Mouse (Mus musculus) forebrain, embryonic 12.5 days (tissue): ENCODE data around the gene Fosl2. TPM values are rescaled to one million over a fixed set of nuclear protein-coding genes. Genes with fewer than 3 reads are reported as not detected.
A peak's percentile ranks its signal among the peaks of the same experiment; 100 is the strongest.

Experiments used
- ATAC-seq: fragments of 200-750 bp; cut with Nextera tagmentation; 2 replicates; pipeline ENCODE4 v1.8.0; 2017; ENCODE audit warnings: moderate TSS enrichment; ENCODE audit not compliant: low FRiP score
- H3K27ac ChIP-seq: fragments of 300-500 bp; sonication (generic); 2 replicates; pipeline ENCODE4 v1.5.1; 2016; ENCODE audit warnings: mild to moderate bottlenecking
- H3K27me3 ChIP-seq: fragments of 300-500 bp; sonication (generic); 2 replicates; pipeline ENCODE4 v1.6.1; 2016; ENCODE audit warnings: mild to moderate bottlenecking
- H3K36me3 ChIP-seq: fragments of 300-500 bp; sonication (generic); replicated peaks from 2 replicates; pipeline ENCODE4 v1.6.1; 2016; ENCODE audit warnings: mild to moderate bottlenecking
- H3K4me1 ChIP-seq: fragments of 300-500 bp; sonication (generic); 2 replicates; pipeline ENCODE4 v1.6.1; 2016
- H3K4me2 ChIP-seq: fragments of 300-500 bp; sonication (generic); 2 replicates; pipeline ENCODE4 v1.6.1; 2016; ENCODE audit warnings: mild to moderate bottlenecking, moderate library complexity
- H3K4me3 ChIP-seq: fragments of 300-500 bp; sonication (generic); replicated peaks from 2 replicates; pipeline ENCODE4 v1.5.1; 2016; ENCODE audit warnings: mild to moderate bottlenecking
- H3K9ac ChIP-seq: fragments of 300-500 bp; sonication (generic); 2 replicates; pipeline ENCODE4 v1.6.1; 2016; ENCODE audit warnings: mild to moderate bottlenecking
- H3K9me3 ChIP-seq: fragments of 300-500 bp; sonication (generic); 2 replicates; pipeline ENCODE4 v1.6.1; 2016
- WGBS: fragments of 180-500 bp; shearing (Covaris S2); methylation state at CpG from one replicate; pipeline ENCODE4 v1.1.7; 2016; 5-methylcytosine and 5-hydroxymethylcytosine counted together
- polyA plus RNA-seq: library from polyadenylated mRNA; unstranded; fragments of >200 nt; fragmentation: Nextera tagmentation; extraction: Ambion mirVana; gene quantifications from 2 replicates; pipeline ENCODE4 v1.2.1, GENCODE M21; 2016

Fosl2 gene
- 0.92 and 0.96 TPM in 2 replicates for polyA plus RNA-seq

- H3K4me2 ChIP-seq = peak within 1 kb of the TSS; percentile 96
- under 1% methylated on average over 64 of the region's 85 CpGs for WGBS
- H3K27ac ChIP-seq = peak within 1 kb of the TSS; percentile 69
- H3K9ac ChIP-seq = peak within 1 kb of the TSS; percentile 63
- H3K9me3 ChIP-seq = no peaks in the 10 kb centered on the region
- peak; percentile 84 for ATAC-seq
- H3K36me3 ChIP-seq = no peaks in the 10 kb centered on the region
- peaks cover 84% of the 10 kb centered on the region for H3K27me3 ChIP-seq
- peak within 1 kb of the TSS; percentile 61 for H3K4me3 ChIP-seq
- peaks cover 30% of the 10 kb centered on the region for H3K4me1 ChIP-seq
Measured at GRCm38 (mm10) chr5:32135336-32136206, at the start of gene Fosl2. Gene Fosl2, plus strand, starts transcription at chr5:32135801.

- Histone ChIP-seq H3K4me1 (peaks cover 3% of the 10 kb centered on the region; the same call in 1 of the 2 replicates), H3K27me3 (no peaks in the 10 kb centered on the region), H3K4me2 (no peak overlapping the region), H3K4me3 (no peak overlapping the region), H3K36me3 (no peaks in the 10 kb centered on the region), H3K27ac (no peak overlapping the region), H3K9ac (no peak overlapping the region), H3K9me3 (no peaks in the 10 kb centered on the region)
- no peak for ATAC-seq
- 97% methylated on average over 2 of the region's 2 CpGs for WGBS
Measured at GRCm38 (mm10) chr5:32085971-32086370, 49.6 kb upstream of the Fosl2 start.

- Histone ChIP-seq H3K4me2 (no peak overlapping the region), H3K36me3 (no peaks in the 10 kb centered on the region), H3K27ac (no peak overlapping the region), H3K9ac (no peak overlapping the region), H3K27me3 (no peaks in the 10 kb centered on the region), H3K4me1 (no peaks in the 10 kb centered on the region), H3K9me3 (no peaks in the 10 kb centered on the region), H3K4me3 (no peak overlapping the region)
- no peak for ATAC-seq
- WGBS = 90% methylated on average over 6 of the region's 6 CpGs
Measured at GRCm38 (mm10) chr5:32086526-32087090, 49.0 kb upstream of the Fosl2 start.

- Histone ChIP-seq H3K9me3 (no peaks in the 10 kb centered on the region), H3K27me3 (no peaks in the 10 kb centered on the region), H3K27ac (no peak overlapping the region), H3K9ac (no peak overlapping the region), H3K4me2 (no peak overlapping the region), H3K36me3 (no peaks in the 10 kb centered on the region), H3K4me1 (no peaks in the 10 kb centered on the region), H3K4me3 (no peak overlapping the region)
- ATAC-seq = no peak
- 64% methylated on average over 5 of the region's 5 CpGs for WGBS
Measured at GRCm38 (mm10) chr5:32089481-32089880, 46.1 kb upstream of the Fosl2 start.

- H3K4me2 ChIP-seq = no peak overlapping the region
- no peaks in the 10 kb centered on the region for H3K4me1 ChIP-seq
- H3K9me3 ChIP-seq = no peaks in the 10 kb centered on the region
- no peaks in the 10 kb centered on the region for H3K27me3 ChIP-seq
- no peak for ATAC-seq
- H3K4me3 ChIP-seq = no peak overlapping the region
- H3K27ac ChIP-seq = no peak overlapping the region
- no peaks in the 10 kb centered on the region for H3K36me3 ChIP-seq
- H3K9ac ChIP-seq = no peak overlapping the region
Measured at GRCm38 (mm10) chr5:32092281-32092680, 43.3 kb upstream of the Fosl2 start.

GRCm38 (mm10) chr5:32098691-32099090 lies 36.9 kb upstream of the Fosl2 start:
- Histone ChIP-seq H3K4me1 (peaks cover 6% of the 10 kb centered on the region), H3K27ac (no peak overlapping the region), H3K9ac (no peak overlapping the region), H3K27me3 (no peaks in the 10 kb centered on the region), H3K9me3 (no peaks in the 10 kb centered on the region), H3K4me2 (no peak overlapping the region), H3K4me3 (no peak overlapping the region), H3K36me3 (no peaks in the 10 kb centered on the region)
- 69% methylated on average over 3 of the region's 3 CpGs for WGBS
- ATAC-seq = no peak

GRCm38 (mm10) chr5:32102484-32102883 lies 33.1 kb upstream of the Fosl2 start:
- Histone ChIP-seq H3K27ac (no peak overlapping the region), H3K27me3 (no peaks in the 10 kb centered on the region), H3K4me1 (peaks cover 6% of the 10 kb centered on the region), H3K4me3 (no peak overlapping the region), H3K9ac (no peak overlapping the region), H3K4me2 (no peak overlapping the region), H3K9me3 (no peaks in the 10 kb centered on the region), H3K36me3 (no peaks in the 10 kb centered on the region)
- ATAC-seq = no peak
- WGBS = 45% methylated on average over 5 of the region's 5 CpGs

GRCm38 (mm10) chr5:32102971-32103431 lies 32.6 kb upstream of the Fosl2 start:
- peaks cover 6% of the 10 kb centered on the region for H3K4me1 ChIP-seq
- 87% methylated on average over 6 of the region's 6 CpGs for WGBS
- ATAC-seq = no peak
- H3K4me3 ChIP-seq = no peak overlapping the region
- H3K9me3 ChIP-seq = no peaks in the 10 kb centered on the region
- H3K36me3 ChIP-seq = no peaks in the 10 kb centered on the region
- H3K27me3 ChIP-seq = no peaks in the 10 kb centered on the region
- no peak overlapping the region for H3K27ac ChIP-seq
- no peak overlapping the region for H3K4me2 ChIP-seq
- H3K9ac ChIP-seq = no peak overlapping the region

- H3K4me2 ChIP-seq = no peak overlapping the region
- no peak overlapping the region for H3K27ac ChIP-seq
- no peak overlapping the region for H3K9ac ChIP-seq
- H3K27me3 ChIP-seq = no peaks in the 10 kb centered on the region
- no peaks in the 10 kb centered on the region for H3K9me3 ChIP-seq
- no peaks in the 10 kb centered on the region for H3K36me3 ChIP-seq
- 94% methylated on average over 1 of the region's 1 CpGs for WGBS
- no peak for ATAC-seq
- H3K4me3 ChIP-seq = no peak overlapping the region
- H3K4me1 ChIP-seq = peaks cover 6% of the 10 kb centered on the region
Measured at GRCm38 (mm10) chr5:32103545-32103944, 32.1 kb upstream of the Fosl2 start.

GRCm38 (mm10) chr5:32104119-32104990 lies 31.2 kb upstream of the Fosl2 start:
- H3K4me2 ChIP-seq = no peak overlapping the region
- no peaks in the 10 kb centered on the region for H3K9me3 ChIP-seq
- WGBS = 87% methylated on average over 12 of the region's 12 CpGs
- no peaks in the 10 kb centered on the region for H3K36me3 ChIP-seq
- ATAC-seq = no peak
- no peaks in the 10 kb centered on the region for H3K27me3 ChIP-seq
- no peak overlapping the region for H3K27ac ChIP-seq
- no peak overlapping the region for H3K9ac ChIP-seq
- H3K4me3 ChIP-seq = no peak overlapping the region
- H3K4me1 ChIP-seq = peaks cover 6% of the 10 kb centered on the region

- H3K36me3 ChIP-seq = no peaks in the 10 kb centered on the region
- no peak overlapping the region for H3K27ac ChIP-seq
- no peaks in the 10 kb centered on the region for H3K9me3 ChIP-seq
- H3K9ac ChIP-seq = no peak overlapping the region
- no peak overlapping the region for H3K4me2 ChIP-seq
- H3K27me3 ChIP-seq = no peaks in the 10 kb centered on the region
- peaks cover 6% of the 10 kb centered on the region for H3K4me1 ChIP-seq
- H3K4me3 ChIP-seq = no peak overlapping the region
- no peak for ATAC-seq
- whole genome bisulfite sequencing = 87% methylated on average over 5 of the region's 5 CpGs
Measured at GRCm38 (mm10) chr5:32106473-32107140, 29.0 kb upstream of the Fosl2 start.

GRCm38 (mm10) chr5:32110651-32111050 lies 24.9 kb upstream of the Fosl2 start:
- WGBS = 86% methylated on average over 4 of the region's 4 CpGs
- Histone ChIP-seq H3K4me1 (no peaks in the 10 kb centered on the region), H3K9ac (no peak overlapping the region), H3K27ac (no peak overlapping the region), H3K4me2 (no peak overlapping the region), H3K4me3 (no peak overlapping the region), H3K27me3 (no peaks in the 10 kb centered on the region), H3K36me3 (no peaks in the 10 kb centered on the region), H3K9me3 (no peaks in the 10 kb centered on the region)
- ATAC-seq = no peak
